Mouse (Mus musculus): ENCODE results near the gene Plpp7. TPM values are rescaled to one million over a fixed set of nuclear protein-coding genes. Genes with fewer than 3 reads are reported as not detected.

Gene Plpp7
- total RNA-seq, 2 experiments from 2014 or later: 27.3 to 33.7 TPM

GRCm38 (mm10) chr2:32153041-32153790 is 57.9 kb downstream of the Plpp7 start:
- DNase-seq (ENCODE audit: low spot score in 2 of 2): no peak
- intact Hi-C loops (cut with DNase I): loop anchor here (2.0 to 5.0 kb wide), 2 partner anchors 18 to 34 kb away; no protein-coding TSS in a partner anchor

GRCm38 (mm10) chr2:32153791-32154119 is 58.4 kb downstream of the Plpp7 start:
- DNase-seq (ENCODE audit: low spot score in 2 of 2): no peak
- intact Hi-C loops (cut with DNase I): loop anchor here (2.0 to 5.0 kb wide), 2 partner anchors 17 to 34 kb away; no protein-coding TSS in a partner anchor

- no peak for DNase-seq (ENCODE audit: low spot score in 2 of 2)
- intact Hi-C loops (cut with DNase I): loop anchor here (5.0 kb wide), 1 partner anchor 33 kb away; no protein-coding TSS in a partner anchor
Measured at GRCm38 (mm10) chr2:32154334-32154997, 59.1 kb downstream of the Plpp7 start.

GRCm38 (mm10) chr2:32154998-32155541 is 59.7 kb downstream of the Plpp7 start:
- intact Hi-C loops (cut with DNase I): loop anchor here (5.0 kb wide), 1 partner anchor 32 kb away; no protein-coding TSS in a partner anchor
- DNase-seq (ENCODE audit: low spot score in 2 of 2): no peak

- intact Hi-C loops (cut with DNase I): no loop called here
- DNase-seq (ENCODE audit: low spot score in 2 of 2): no peak
Measured at GRCm38 (mm10) chr2:32155614-32156013, 60.3 kb downstream of the Plpp7 start.

- intact Hi-C loops (cut with DNase I): no loop called here
- DNase-seq (ENCODE audit: low spot score in 2 of 2): no peak
Measured at GRCm38 (mm10) chr2:32156645-32157044, 61.3 kb downstream of the Plpp7 start.

GRCm38 (mm10) chr2:32157328-32157727 is 62.0 kb downstream of the Plpp7 start:
- intact Hi-C loops (cut with DNase I): no loop called here
- DNase-seq (ENCODE audit: low spot score in 2 of 2): no peak

GRCm38 (mm10) chr2:32158616-32159239 is 63.4 kb downstream of the Plpp7 start:
- intact Hi-C loops (cut with DNase I): no loop called here
- DNase-seq (ENCODE audit: low spot score in 2 of 2): no peak

Small RNA genes lying within 50 kb of the gene (microRNA-seq; reads per million reads assigned to microRNA genes)
- gene Mir7674: 4.1 reads per million, percentile 11 among the genes with 10 or more reads in this experiment

Other genes starting within 250 kb of the Plpp7 start
- 1 to 10 TPM; 8.4 to 8.7 TPM for gene Fibcd1, start 249.5 kb upstream of the Plpp7 start, total RNA-seq (2021)
- 1 to 10 TPM; 6.8 to 9.6 TPM for gene Lamc3, start 208.2 kb upstream of the Plpp7 start, total RNA-seq (2021)
- gene Aif1l, start 145.4 kb upstream of the Plpp7 start, total RNA-seq (2021): 1 to 10 TPM; 5.3 to 5.9 TPM
- gene Nup214, start 121.1 kb upstream of the Plpp7 start, total RNA-seq (2021): 10 to 100 TPM; 56.2 to 60.5 TPM
- gene Fam78a, start 10.7 kb upstream of the Plpp7 start, total RNA-seq (2021): 1 to 10 TPM; 3.7 to 8.8 TPM
- gene Prrc2b, start 55.6 kb downstream of the Plpp7 start, total RNA-seq (2021): 100 to 1,000 TPM; 257 to 259 TPM
- 10 to 100 TPM; 16.3 to 22.1 TPM for gene Pomt1, start 141.1 kb downstream of the Plpp7 start, total RNA-seq (2021)
- gene Uck1, start 164.6 kb downstream of the Plpp7 start, total RNA-seq (2021): 10 to 100 TPM; 50.1 to 52.6 TPM
- 10 to 100 TPM; 83.4 to 89.9 TPM for gene Golga2, start 191.9 kb downstream of the Plpp7 start, total RNA-seq (2021)
- 100 to 1,000 TPM; 207 to 208 TPM for gene Swi5, start 192.5 kb downstream of the Plpp7 start, total RNA-seq (2021)